Mouse (Mus musculus) hematopoietic stem cell, adult 5-6 weeks (primary cell): Measurements from ENCODE around the gene Lrrc8c. TPM values are rescaled to one million over a fixed set of nuclear protein-coding genes. Genes with fewer than 3 reads are reported as not detected.
"Not testable (repeated sequence)": the region's sequence is repeated elsewhere in the genome, so short reads cannot be mapped to it uniquely, and the experiment has no call there.

Experiments used
- ATAC-seq, 2 experiments: fragments of 125-278 bp in 1 of 2; replicated peaks in 1 of 2; 2 replicates each; pipeline ENCODE4 v1.8.0; 2016 to 2017; ENCODE audit warnings: inconsistent platforms in 2 of 2, mild to moderate bottlenecking in 2 of 2, moderate number of reproducible peaks in 2 of 2, low read depth in 1 of 2, moderate TSS enrichment in 1 of 2; ENCODE audit not compliant: low FRiP score in 2 of 2, poor library complexity in 2 of 2, severe bottlenecking in 2 of 2, insufficient read depth in 1 of 2, low TSS enrichment in 1 of 2
- total RNA-seq: library from RNA; stranded (forward); fragments of 172-1452, 232-1000 nt; gene quantifications from 2 replicates; pipeline ENCODE4 v1.2.3, GENCODE M21; 2017

Lrrc8c gene
- total RNA-seq, 1 experiment from 2014 or later: 17.3 TPM

- ATAC-seq: no peak
Measured at GRCm38 (mm10) chr5:105614682-105615434, 95.7 kb downstream of the Lrrc8c start.

DNA sequence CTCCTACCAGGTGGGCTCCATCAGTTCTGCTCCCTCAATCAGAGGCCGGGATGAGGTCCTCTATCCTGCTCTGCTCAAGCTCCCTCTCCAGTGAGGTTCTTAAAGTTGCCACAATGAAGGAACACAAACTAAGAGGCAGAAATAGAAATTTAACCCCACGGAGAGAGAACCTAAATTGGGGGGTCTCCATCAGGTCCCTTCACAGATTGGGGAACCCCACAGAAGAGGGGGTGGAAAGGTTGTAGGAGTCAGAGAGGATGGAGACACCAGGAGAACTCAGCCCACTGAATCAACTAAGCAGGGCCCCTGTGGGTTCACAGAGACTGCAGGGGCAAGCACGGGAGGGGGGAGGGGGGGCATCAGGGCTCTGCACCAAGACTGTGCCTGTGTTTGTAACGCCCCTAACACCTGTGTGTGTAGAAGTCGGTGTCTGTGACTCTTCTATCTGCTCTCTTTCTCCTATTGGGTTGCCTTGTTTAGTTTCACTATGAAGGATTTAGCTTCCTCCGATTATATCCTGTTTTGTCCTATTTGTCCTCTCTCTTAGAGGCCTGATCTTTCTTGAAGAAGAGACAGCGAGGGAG is 96.8 kb downstream of the Lrrc8c start:
- 0 out of 4 replicates have a peak, but pooled peaks of 1 of the 2 experiments have one; percentile 27 for ATAC-seq

DNA sequence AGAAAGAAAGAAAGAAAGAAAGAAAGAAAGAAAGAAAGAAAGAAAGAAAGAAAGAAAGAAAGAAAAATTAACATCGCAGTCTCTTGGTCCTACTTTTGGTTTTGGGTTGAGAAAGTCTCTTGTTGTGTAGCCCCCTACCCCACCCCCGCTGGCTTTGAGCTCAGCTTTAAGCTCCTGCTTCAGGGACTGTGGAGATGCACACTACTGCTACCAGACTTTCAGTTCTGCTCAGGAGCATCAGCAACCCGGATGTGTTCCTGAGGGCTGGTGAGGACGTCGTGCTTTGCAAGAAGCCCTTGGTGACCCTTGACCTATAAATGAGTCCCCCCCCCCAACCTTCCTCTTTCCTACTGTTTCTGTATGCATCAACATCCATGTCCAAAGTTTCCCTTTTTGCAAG is 97.3 kb downstream of the Lrrc8c start:
- no peak for ATAC-seq

GRCm38 (mm10) chr5:105618510-105618909 is 99.3 kb downstream of the Lrrc8c start:
- ATAC-seq: no peak

GRCm38 (mm10) chr5:105619666-105620065 is 100.5 kb downstream of the Lrrc8c start:
- ATAC-seq: no peak

- ATAC-seq: no peak
Measured at GRCm38 (mm10) chr5:105620505-105621116, 101.4 kb downstream of the Lrrc8c start.

GRCm38 (mm10) chr5:105623074-105623713 is 104.0 kb downstream of the Lrrc8c start:
- ATAC-seq: peak in 1 of 2 experiments; percentile 52; a peak in 1 of 4 replicates

GRCm38 (mm10) chr5:105624257-105624656 is 105.1 kb downstream of the Lrrc8c start:
- no peak for ATAC-seq

- ATAC-seq: peak in 1 of 2 experiments; percentile 21; a peak in 2 of 4 replicates
Measured at GRCm38 (mm10) chr5:105625504-105626150, 106.4 kb downstream of the Lrrc8c start.

DNA sequence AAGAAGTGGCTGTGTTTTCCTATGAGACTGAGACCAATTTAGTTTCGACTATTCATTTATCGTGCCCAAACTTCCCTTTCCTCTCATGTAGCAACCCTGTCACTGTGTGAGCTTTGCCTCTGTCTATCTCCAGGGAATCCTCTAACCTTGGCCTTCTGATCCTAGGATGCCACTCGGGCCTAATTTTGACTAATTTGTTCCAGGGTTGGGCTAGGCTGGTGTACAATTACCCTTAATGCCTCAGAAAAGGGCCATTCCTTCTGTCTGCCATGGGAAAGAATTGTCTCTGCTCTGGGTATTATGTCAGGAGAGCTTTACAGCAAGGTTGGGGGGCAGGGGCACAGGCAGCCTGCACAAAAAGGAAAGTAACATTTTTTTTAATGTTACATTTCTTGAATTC is 107.2 kb downstream of the Lrrc8c start:
- 0 out of 4 replicates have a peak, but pooled peaks of 1 of the 2 experiments have one; percentile 21 for ATAC-seq

GRCm38 (mm10) chr5:105627093-105627492 is 107.9 kb downstream of the Lrrc8c start:
- peak; percentile 43 to 51; a peak in 2 of 4 replicates for ATAC-seq

GRCm38 (mm10) chr5:105629955-105630354 is 110.8 kb downstream of the Lrrc8c start:
- ATAC-seq: no peak

- no peak for ATAC-seq
Measured at GRCm38 (mm10) chr5:105632066-105632465, 112.9 kb downstream of the Lrrc8c start.

DNA sequence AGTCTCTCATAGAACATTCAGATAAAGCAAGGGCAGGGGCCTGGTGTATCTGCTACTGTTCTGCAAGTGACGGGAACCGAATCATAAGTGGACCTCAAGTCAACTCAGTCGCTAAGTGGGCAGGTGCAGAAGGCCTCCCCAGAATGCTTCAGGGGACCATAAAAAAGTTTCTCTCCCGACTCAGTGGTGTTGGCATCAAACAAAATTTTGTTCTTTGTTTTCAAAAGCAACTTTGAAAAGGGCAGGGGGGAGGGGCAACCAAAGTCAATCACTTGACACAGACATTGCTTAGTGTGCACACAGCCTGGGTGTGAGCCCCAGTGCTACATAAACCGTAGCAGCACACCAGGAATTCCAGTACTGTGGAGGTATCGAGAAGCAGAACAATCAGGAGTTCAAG is 116.4 kb downstream of the Lrrc8c start:
- ATAC-seq: no peak

DNA sequence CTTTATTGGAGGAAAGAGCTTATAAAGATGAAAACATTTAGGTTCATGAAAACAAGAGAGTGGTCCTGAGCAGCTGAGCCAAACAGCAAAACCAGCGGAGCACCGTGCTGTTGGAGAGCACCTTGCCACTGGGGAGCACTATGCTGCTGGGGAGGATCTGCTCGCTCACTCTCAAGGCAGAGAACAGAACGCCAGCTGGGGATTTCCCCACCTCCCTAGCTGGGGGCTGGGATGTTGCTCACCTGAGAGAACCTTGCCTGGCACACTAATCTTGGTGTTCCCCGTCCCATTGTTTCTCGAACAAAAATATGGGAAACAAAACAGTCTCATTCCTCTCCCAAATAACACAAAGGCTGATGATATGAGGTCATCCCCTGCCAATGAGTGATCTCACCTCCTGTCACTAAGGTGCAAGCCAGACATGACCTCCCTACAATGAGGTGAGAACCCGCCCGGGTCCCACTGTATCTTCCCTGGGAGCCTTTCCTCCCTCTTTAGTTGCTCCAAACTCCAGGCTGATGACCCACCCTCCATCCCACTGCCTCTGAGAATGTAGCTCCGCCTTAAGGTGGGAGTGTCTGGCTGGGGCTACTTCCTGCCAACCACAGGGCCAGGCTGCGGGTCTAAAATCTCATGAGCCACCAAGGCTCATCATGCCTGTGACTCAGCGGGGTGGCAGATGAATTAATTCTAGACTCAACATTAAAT is 117.5 kb downstream of the Lrrc8c start:
- peak; percentile 73 to 75 for ATAC-seq

- not testable (repeated sequence) for ATAC-seq
Measured at GRCm38 (mm10) chr5:105638266-105638665, 119.1 kb downstream of the Lrrc8c start.

- ATAC-seq: no peak
Measured at GRCm38 (mm10) chr5:105638916-105639315, 119.7 kb downstream of the Lrrc8c start.
